Mouse (Mus musculus): ENCODE results near the gene Nek9. TPM values are rescaled to one million over a fixed set of nuclear protein-coding genes. Genes with fewer than 3 reads are reported as not detected.

Gene Nek9
- polyA plus RNA-seq, 1 experiment from 2014 or later, result 9.4 TPM

GRCm38 (mm10) chr12:85374561-85375272 lies 35.6 kb upstream of the Nek9 start, which contains the start of gene Tmed10:
Gene Tmed10, minus strand, starts transcription at chr12:85374847.
- no peaks in the 10 kb centered on the region for H3K27me3 ChIP-seq (replicated peaks; ENCODE audit: control insufficient read depth, insufficient read depth, low read length)
- H3K9ac ChIP-seq (ENCODE audit: low read depth, low read length), result peak within 1 kb of the TSS; percentile 88
- no peaks in the 10 kb centered on the region for H3K36me3 ChIP-seq (ENCODE audit: control insufficient read depth, insufficient read depth, low read length)
- H3K9me3 ChIP-seq (ENCODE audit: control insufficient read depth, low read length), result no peaks in the 10 kb centered on the region
- H3K4me2 ChIP-seq, result peak within 1 kb of the TSS; percentile 89
- DNase-seq (ENCODE audit: low spot score) (peak; percentile 85), ATAC-seq (replicated peaks; ENCODE audit: low FRiP score) (peak; percentile 91)
- WGBS, result under 1% methylated on average over 36 of the region's 37 CpGs
- peak within 1 kb of the TSS; percentile 73 for H3K4me3 ChIP-seq (ENCODE audit: low read depth, low read length)
- H3K27ac ChIP-seq (ENCODE audit: low read depth, low read length), result peak within 1 kb of the TSS; percentile 79
- H3K4me1 ChIP-seq (replicated peaks; ENCODE audit: control insufficient read depth, insufficient read depth, low read length), result peaks cover 9% of the 10 kb centered on the region

- Histone ChIP-seq H3K36me3 (ENCODE audit: control insufficient read depth, insufficient read depth, low read length) (no peaks in the 10 kb centered on the region), H3K4me1 (replicated peaks; ENCODE audit: control insufficient read depth, insufficient read depth, low read length) (peaks cover 16% of the 10 kb centered on the region), H3K4me2 (peak overlapping the region; percentile 89), H3K9ac (ENCODE audit: low read depth, low read length) (peak overlapping the region; percentile 88), H3K4me3 (ENCODE audit: low read depth, low read length) (peak overlapping the region; percentile 73), H3K27me3 (replicated peaks; ENCODE audit: control insufficient read depth, insufficient read depth, low read length) (no peaks in the 10 kb centered on the region), H3K9me3 (ENCODE audit: control insufficient read depth, low read length) (no peaks in the 10 kb centered on the region), H3K27ac (ENCODE audit: low read depth, low read length) (peak overlapping the region; percentile 79)
- peak; percentile 67 for DNase-seq (ENCODE audit: low spot score)
- WGBS, result under 1% methylated on average over 41 of the region's 53 CpGs
- ATAC-seq (replicated peaks; ENCODE audit: low FRiP score), result peak; percentile 87
These were observed 34.7 kb upstream of the Nek9 start for GRCm38 (mm10) chr12:85373591-85374560.

- peaks cover 2% of the 10 kb centered on the region; the same call in 1 of the 2 replicates for H3K36me3 ChIP-seq (ENCODE audit: control insufficient read depth, insufficient read depth, low read length)
- no peaks in the 10 kb centered on the region for H3K9me3 ChIP-seq (ENCODE audit: control insufficient read depth, low read length)
- peaks cover 16% of the 10 kb centered on the region for H3K4me1 ChIP-seq (replicated peaks; ENCODE audit: control insufficient read depth, insufficient read depth, low read length)
- H3K27ac ChIP-seq (ENCODE audit: low read depth, low read length), result no peak overlapping the region
- WGBS, result 54% methylated on average over 8 of the region's 8 CpGs
- no peaks in the 10 kb centered on the region for H3K27me3 ChIP-seq (replicated peaks; ENCODE audit: control insufficient read depth, insufficient read depth, low read length)
- DNase-seq (ENCODE audit: low spot score), result no peak
- peak overlapping the region; percentile 89 for H3K4me2 ChIP-seq
- H3K9ac ChIP-seq (ENCODE audit: low read depth, low read length), result no peak overlapping the region; the same call in 1 of the 2 replicates
- H3K4me3 ChIP-seq (ENCODE audit: low read depth, low read length), result no peak overlapping the region
- ATAC-seq (replicated peaks; ENCODE audit: low FRiP score), result no peak
These were observed 33.0 kb upstream of the Nek9 start for GRCm38 (mm10) chr12:85372068-85372665.

- no peaks in the 10 kb centered on the region for H3K27me3 ChIP-seq (replicated peaks; ENCODE audit: control insufficient read depth, insufficient read depth, low read length)
- 73% methylated on average over 6 of the region's 6 CpGs for WGBS
- no peak for DNase-seq (ENCODE audit: low spot score)
- no peak overlapping the region for H3K27ac ChIP-seq (ENCODE audit: low read depth, low read length)
- peaks cover 2% of the 10 kb centered on the region; the same call in 1 of the 2 replicates for H3K36me3 ChIP-seq (ENCODE audit: control insufficient read depth, insufficient read depth, low read length)
- H3K4me3 ChIP-seq (ENCODE audit: low read depth, low read length), result no peak overlapping the region
- no peak overlapping the region for H3K9ac ChIP-seq (ENCODE audit: low read depth, low read length)
- ATAC-seq (replicated peaks; ENCODE audit: low FRiP score), result no peak
- H3K4me1 ChIP-seq (replicated peaks; ENCODE audit: control insufficient read depth, insufficient read depth, low read length), result peaks cover 19% of the 10 kb centered on the region
- no peaks in the 10 kb centered on the region for H3K9me3 ChIP-seq (ENCODE audit: control insufficient read depth, low read length)
- H3K4me2 ChIP-seq, result no peak overlapping the region
These were observed 29.4 kb upstream of the Nek9 start for GRCm38 (mm10) chr12:85368441-85369063.

GRCm38 (mm10) chr12:85366271-85366670 lies 27.1 kb upstream of the Nek9 start:
- WGBS, result 91% methylated on average over 3 of the region's 3 CpGs
- Histone ChIP-seq H3K4me3 (ENCODE audit: low read depth, low read length) (no peak overlapping the region), H3K4me1 (replicated peaks; ENCODE audit: control insufficient read depth, insufficient read depth, low read length) (peaks cover 10% of the 10 kb centered on the region), H3K9me3 (ENCODE audit: control insufficient read depth, low read length) (no peaks in the 10 kb centered on the region), H3K36me3 (ENCODE audit: control insufficient read depth, insufficient read depth, low read length) (peaks cover 2% of the 10 kb centered on the region; the same call in 1 of the 2 replicates), H3K4me2 (no peak overlapping the region), H3K27ac (ENCODE audit: low read depth, low read length) (no peak overlapping the region), H3K27me3 (replicated peaks; ENCODE audit: control insufficient read depth, insufficient read depth, low read length) (no peaks in the 10 kb centered on the region), H3K9ac (ENCODE audit: low read depth, low read length) (no peak overlapping the region)
- ATAC-seq (replicated peaks; ENCODE audit: low FRiP score), result no peak
- no peak for DNase-seq (ENCODE audit: low spot score)

GRCm38 (mm10) chr12:85362510-85362909 lies 23.3 kb upstream of the Nek9 start:
- Histone ChIP-seq H3K4me3 (ENCODE audit: low read depth, low read length) (no peak overlapping the region), H3K4me2 (no peak overlapping the region), H3K27me3 (replicated peaks; ENCODE audit: control insufficient read depth, insufficient read depth, low read length) (no peaks in the 10 kb centered on the region), H3K4me1 (replicated peaks; ENCODE audit: control insufficient read depth, insufficient read depth, low read length) (0 out of 2 replicates have a peak, but pooled peaks cover 3% of the 10 kb centered on the region), H3K27ac (ENCODE audit: low read depth, low read length) (no peak overlapping the region), H3K9me3 (ENCODE audit: control insufficient read depth, low read length) (no peaks in the 10 kb centered on the region), H3K9ac (ENCODE audit: low read depth, low read length) (no peak overlapping the region), H3K36me3 (ENCODE audit: control insufficient read depth, insufficient read depth, low read length) (no peaks in the 10 kb centered on the region)
- DNase-seq (ENCODE audit: low spot score), result no peak
- 76% methylated on average over 4 of the region's 4 CpGs for WGBS
- ATAC-seq (replicated peaks; ENCODE audit: low FRiP score), result no peak

- H3K4me2 ChIP-seq, result no peak overlapping the region
- H3K4me3 ChIP-seq (ENCODE audit: low read depth, low read length), result no peak overlapping the region
- 0 out of 2 replicates have a peak, but pooled peaks cover 3% of the 10 kb centered on the region for H3K4me1 ChIP-seq (replicated peaks; ENCODE audit: control insufficient read depth, insufficient read depth, low read length)
- no peak overlapping the region for H3K27ac ChIP-seq (ENCODE audit: low read depth, low read length)
- H3K9ac ChIP-seq (ENCODE audit: low read depth, low read length), result no peak overlapping the region
- no peak for ATAC-seq (replicated peaks; ENCODE audit: low FRiP score)
- H3K36me3 ChIP-seq (ENCODE audit: control insufficient read depth, insufficient read depth, low read length), result no peaks in the 10 kb centered on the region
- no peaks in the 10 kb centered on the region for H3K9me3 ChIP-seq (ENCODE audit: control insufficient read depth, low read length)
- no peaks in the 10 kb centered on the region for H3K27me3 ChIP-seq (replicated peaks; ENCODE audit: control insufficient read depth, insufficient read depth, low read length)
- DNase-seq (ENCODE audit: low spot score), result no peak
These were observed 22.4 kb upstream of the Nek9 start for GRCm38 (mm10) chr12:85361580-85361979.

- Histone ChIP-seq H3K9ac (ENCODE audit: low read depth, low read length) (no peak overlapping the region), H3K36me3 (ENCODE audit: control insufficient read depth, insufficient read depth, low read length) (0 out of 2 replicates have a peak, but pooled peaks cover 2% of the 10 kb centered on the region), H3K4me3 (ENCODE audit: low read depth, low read length) (no peak overlapping the region), H3K9me3 (ENCODE audit: control insufficient read depth, low read length) (no peaks in the 10 kb centered on the region), H3K4me1 (replicated peaks; ENCODE audit: control insufficient read depth, insufficient read depth, low read length) (no peaks in the 10 kb centered on the region), H3K27ac (ENCODE audit: low read depth, low read length) (no peak overlapping the region), H3K4me2 (no peak overlapping the region), H3K27me3 (replicated peaks; ENCODE audit: control insufficient read depth, insufficient read depth, low read length) (no peaks in the 10 kb centered on the region)
- DNase-seq (ENCODE audit: low spot score) (no peak), ATAC-seq (replicated peaks; ENCODE audit: low FRiP score) (no peak)
- 87% methylated on average over 3 of the region's 3 CpGs for WGBS
These were observed 22.0 kb upstream of the Nek9 start for GRCm38 (mm10) chr12:85361165-85361564.

All from liver, embryonic 11.5 days (tissue).